Mouse (Mus musculus): ENCODE data around the gene Parp11. TPM values are rescaled to one million over a fixed set of nuclear protein-coding genes. Genes with fewer than 3 reads are reported as not detected.

Parp11 gene
- total and polyA plus RNA-seq, 3 experiments, result 9.2 to 10.4 (median 9.7) TPM

DNA sequence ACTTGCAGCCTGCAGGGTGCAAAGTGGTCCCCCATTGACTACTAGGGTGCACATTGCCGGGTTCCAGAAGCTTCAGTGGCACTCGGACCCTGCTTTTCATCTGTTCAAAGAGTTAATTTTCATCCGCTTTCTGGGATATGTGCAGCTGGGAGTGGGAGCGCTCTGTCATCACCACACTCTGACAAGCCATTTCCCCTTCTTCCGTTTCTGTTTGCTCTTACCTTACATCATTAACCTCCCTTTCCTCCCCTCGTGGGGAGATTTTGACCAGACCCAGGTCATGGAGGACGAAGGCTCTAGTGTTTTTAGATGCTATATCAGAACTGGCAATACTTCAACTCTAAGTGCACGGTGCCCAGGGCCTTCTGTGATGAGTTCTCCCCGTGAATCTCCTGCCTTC lies 75.7 kb downstream of the Parp11 start:
- in situ Hi-C loops (cut with MboI; ENCODE audit: low pct_ligation_motif_present, low pct_unique_long_range_greater_than_20kb, low sequenced_read_pairs), result no loop called here

GRCm38 (mm10) chr6:127524442-127524841 lies 77.8 kb downstream of the Parp11 start:
- dilution Hi-C loops (cut with MboI; ENCODE audit: extremely low pct_ligation_motif_present, extremely low pct_unique_long_range_greater_than_20kb, low sequenced_read_pairs) (no loop called here), in situ Hi-C loops (cut with MboI; ENCODE audit: low pct_ligation_motif_present, low pct_unique_long_range_greater_than_20kb, low sequenced_read_pairs) (no loop called here)
- H3K79me2 ChIP-seq (replicated peaks; ENCODE audit: control insufficient read depth, extremely low read depth, insufficient read depth, poor library complexity, severe bottlenecking), result no peaks in the 10 kb centered on the region
- DNase-seq (ENCODE audit: extremely low read depth), result peak; percentile 76
- H3K27me3 ChIP-seq (replicated peaks), result peaks cover 67% of the 10 kb centered on the region
- no peak overlapping the region for H3K4me3 ChIP-seq (replicated peaks in 1 of 3; ENCODE audit: low read depth in 2 of 3, low read length in 2 of 3, poor library complexity in 1 of 3)
- H3K36me3 ChIP-seq (replicated peaks in 1 of 2; ENCODE audit: control insufficient read depth in 1 of 2, insufficient read depth in 1 of 2, low read length in 1 of 2), result no peaks in the 10 kb centered on the region
- H3K4me1 ChIP-seq (ENCODE audit: control insufficient read depth in 1 of 2, insufficient read depth in 2 of 2), result no peaks in the 10 kb centered on the region; a peak in 1 of 4 replicates
- H3K9me3 ChIP-seq (replicated peaks; ENCODE audit: low read length), result peaks cover 2% of the 10 kb centered on the region
- H3K27ac ChIP-seq (ENCODE audit: insufficient read depth, low read depth), result no peak overlapping the region
- TF ChIP-seq CHD2 (IDR thresholded peaks at IDR 0.05; ENCODE audit: low read length), result no peak
- peak; percentile 78 to 83 for TF ChIP-seq CTCF (conservative IDR thresholded peaks at IDR 0.05 in 1 of 2, IDR thresholded peaks at IDR 0.05 in 1 of 2; ENCODE audit: low read depth in 2 of 2, low read length in 2 of 2)
- TF ChIP-seq ETS1 (conservative IDR thresholded peaks at IDR 0.05; ENCODE audit: low read depth, low read length), result no peak
- TF ChIP-seq SIN3A (IDR thresholded peaks at IDR 0.05; ENCODE audit: low read length), result no peak
- TF ChIP-seq NELFE (IDR thresholded peaks at IDR 0.05; ENCODE audit: low read depth, low read length), result no peak
- peak; percentile 54 for TF ChIP-seq RAD21 (IDR thresholded peaks at IDR 0.05; ENCODE audit: low read depth, low read length)
- no peak for TF ChIP-seq MEF2A (IDR thresholded peaks at IDR 0.05; ENCODE audit: borderline replicate concordance, low read depth, low read length)
- TF ChIP-seq USF1 (IDR thresholded peaks at IDR 0.05; ENCODE audit: low read depth, low read length), result no peak
- TF ChIP-seq IRF4 (IDR thresholded peaks at IDR 0.05; ENCODE audit: low read depth, low read length), result peak; percentile 53
- TF ChIP-seq MAX (IDR thresholded peaks at IDR 0.05; ENCODE audit: low read length), result 0 out of 2 replicates have a peak, but pooled peaks have one; percentile 27
- TF ChIP-seq USF2 (conservative IDR thresholded peaks at IDR 0.05; ENCODE audit: low read depth, low read length), result no peak
- no peak for TF ChIP-seq ZC3H11A (IDR thresholded peaks at IDR 0.05; ENCODE audit: low read depth, low read length)
- no peak for TF ChIP-seq NRF1 (IDR thresholded peaks at IDR 0.05; ENCODE audit: low read depth, low read length)
- TF ChIP-seq E2F4 (IDR thresholded peaks at IDR 0.05; ENCODE audit: insufficient replicate concordance, low read depth, low read length), result no peak
- 0 out of 2 replicates have a peak, but pooled peaks have one; percentile 27 for TF ChIP-seq JUND (conservative IDR thresholded peaks at IDR 0.05; ENCODE audit: low read depth, low read length)
- TF ChIP-seq UBTF (IDR thresholded peaks at IDR 0.05; ENCODE audit: low read depth, low read length), result no peak
- TF ChIP-seq CHD1 (IDR thresholded peaks at IDR 0.05; ENCODE audit: low read depth, low read length), result no peak
- TF ChIP-seq JUN (IDR thresholded peaks at IDR 0.05; ENCODE audit: insufficient read depth, low read depth, low read length), result no peak
- TF ChIP-seq SMC3 (IDR thresholded peaks at IDR 0.05; ENCODE audit: low read depth, low read length), result peak; percentile 64
- no peak for TF ChIP-seq ELF1 (IDR thresholded peaks at IDR 0.05; ENCODE audit: low read depth, low read length)
- H3K9ac ChIP-seq (ENCODE audit: insufficient read depth, low read depth), result no peak overlapping the region
- H3K4me2 ChIP-seq (ENCODE audit: insufficient read depth, low read depth, poor library complexity, severe bottlenecking), result no peak overlapping the region

More for the DNA sequence above, 75.7 kb downstream of the Parp11 start:
- DNase-seq (ENCODE audit: extremely low read depth), result no peak
- H3K4me1 ChIP-seq (ENCODE audit: control insufficient read depth in 1 of 2, insufficient read depth in 2 of 2), result no peaks in the 10 kb centered on the region; a peak in 1 of 4 replicates
- H3K4me2 ChIP-seq (ENCODE audit: insufficient read depth, low read depth, poor library complexity, severe bottlenecking), result no peak overlapping the region
- no peaks in the 10 kb centered on the region for H3K79me2 ChIP-seq (replicated peaks; ENCODE audit: control insufficient read depth, extremely low read depth, insufficient read depth, poor library complexity, severe bottlenecking)
- TF ChIP-seq POLR2A (IDR thresholded peaks at IDR 0.05; ENCODE audit: low read depth, low read length) (no peak), HCFC1 (IDR thresholded peaks at IDR 0.05; ENCODE audit: low read depth, low read length) (no peak), NRF1 (IDR thresholded peaks at IDR 0.05; ENCODE audit: low read depth, low read length) (no peak), USF2 (conservative IDR thresholded peaks at IDR 0.05; ENCODE audit: low read depth, low read length) (no peak), USF1 (IDR thresholded peaks at IDR 0.05; ENCODE audit: low read depth, low read length) (no peak), SIN3A (IDR thresholded peaks at IDR 0.05; ENCODE audit: low read length) (no peak), UBTF (IDR thresholded peaks at IDR 0.05; ENCODE audit: low read depth, low read length) (no peak), CHD2 (IDR thresholded peaks at IDR 0.05; ENCODE audit: low read length) (no peak), MAFK (IDR thresholded peaks at IDR 0.05; ENCODE audit: insufficient replicate concordance, low read length) (no peak), MAZ (IDR thresholded peaks at IDR 0.05; ENCODE audit: low read depth, low read length) (no peak), ZNF384 (IDR thresholded peaks at IDR 0.05; ENCODE audit: low read depth, low read length) (no peak), PAX5 (IDR thresholded peaks at IDR 0.05; ENCODE audit: low read length) (no peak), GABPA (IDR thresholded peaks at IDR 0.05; ENCODE audit: insufficient replicate concordance, low read depth, low read length) (no peak), RAD21 (IDR thresholded peaks at IDR 0.05; ENCODE audit: low read depth, low read length) (no peak), JUND (conservative IDR thresholded peaks at IDR 0.05; ENCODE audit: low read depth, low read length) (no peak), ZC3H11A (IDR thresholded peaks at IDR 0.05; ENCODE audit: low read depth, low read length) (no peak), JUN (IDR thresholded peaks at IDR 0.05; ENCODE audit: insufficient read depth, low read depth, low read length) (no peak)
- H3K27me3 ChIP-seq (replicated peaks), result peaks cover 48% of the 10 kb centered on the region
- no peaks in the 10 kb centered on the region for H3K36me3 ChIP-seq (replicated peaks in 1 of 2; ENCODE audit: control insufficient read depth in 1 of 2, insufficient read depth in 1 of 2, low read length in 1 of 2)
- no peak overlapping the region for H3K4me3 ChIP-seq (replicated peaks in 1 of 3; ENCODE audit: low read depth in 2 of 3, low read length in 2 of 3, poor library complexity in 1 of 3)
- dilution Hi-C loops (cut with MboI; ENCODE audit: extremely low pct_ligation_motif_present, extremely low pct_unique_long_range_greater_than_20kb, low sequenced_read_pairs), result no loop called here
- H3K27ac ChIP-seq (ENCODE audit: insufficient read depth, low read depth), result no peak overlapping the region
- no peaks in the 10 kb centered on the region for H3K9me3 ChIP-seq (replicated peaks; ENCODE audit: low read length)
- no peak overlapping the region for H3K9ac ChIP-seq (ENCODE audit: insufficient read depth, low read depth)

Data from CH12.LX (cell line).